Mouse (Mus musculus) lung, postnatal 36 days (tissue): ENCODE measurements at regions not wholly inside any gene's neighbourhood (a gene's known extent, or its start where the extent isn't known, plus 50 kb on each side); places are given as distances from the start of the nearest gene placed in this dataset.

Experiments
- DNase-seq: peaks from one replicate; pipeline ENCODE4 v3.0.0; 2022; ENCODE audit warnings: mixed read lengths

DNA sequence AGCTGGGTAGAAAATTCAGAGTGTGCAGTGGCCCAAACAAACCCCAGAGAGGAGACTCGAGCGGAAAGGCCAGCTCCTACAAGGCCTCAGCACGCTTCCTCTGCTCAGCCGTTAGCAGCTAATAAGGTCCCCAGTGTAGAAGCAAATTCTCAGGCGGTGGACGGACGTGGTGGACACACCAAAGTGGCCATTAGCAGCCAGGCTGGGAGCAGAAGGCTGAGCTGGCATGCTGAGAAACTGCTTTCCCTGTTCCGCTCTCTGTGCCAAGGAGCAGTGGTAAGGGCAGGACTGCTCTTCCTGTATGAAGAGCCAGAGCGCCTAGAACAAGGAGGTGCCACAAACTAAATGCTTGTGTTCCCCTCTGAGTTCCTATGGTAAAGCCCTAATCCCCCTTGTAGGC lies 282.1 kb upstream of the Id2 start:
- DNase-seq = no peak

DNA sequence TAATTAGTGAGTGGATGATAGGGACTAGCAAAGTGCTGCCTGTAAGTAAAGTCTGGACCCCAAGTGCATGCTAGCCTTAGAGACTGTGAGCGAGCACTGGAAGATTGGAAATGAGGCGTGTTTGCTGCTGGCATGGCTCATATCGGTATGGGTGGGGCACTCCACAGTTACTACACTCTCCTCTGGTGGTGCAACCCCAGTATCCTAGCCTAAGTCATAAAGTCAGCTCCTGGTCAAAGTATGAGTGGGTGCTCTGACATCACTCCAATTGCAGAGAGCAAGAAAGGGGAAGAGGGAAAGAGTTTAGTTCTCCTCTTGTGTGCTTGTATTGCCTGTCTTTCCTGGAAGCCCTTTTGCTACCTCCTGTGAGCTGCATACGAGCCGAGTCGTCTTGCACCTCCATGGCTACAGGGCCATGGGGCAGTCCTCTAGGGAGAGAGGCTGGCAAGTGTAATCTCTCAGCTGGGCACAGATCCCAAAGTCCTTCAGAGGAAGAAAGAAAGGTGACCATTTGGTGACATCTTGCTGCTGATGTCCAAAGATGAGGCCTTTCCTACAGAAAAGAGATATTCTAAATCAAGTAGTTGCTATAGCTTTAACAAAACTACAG lies 281.2 kb upstream of the Id2 start:
- DNase-seq = peak; percentile 60

DNA sequence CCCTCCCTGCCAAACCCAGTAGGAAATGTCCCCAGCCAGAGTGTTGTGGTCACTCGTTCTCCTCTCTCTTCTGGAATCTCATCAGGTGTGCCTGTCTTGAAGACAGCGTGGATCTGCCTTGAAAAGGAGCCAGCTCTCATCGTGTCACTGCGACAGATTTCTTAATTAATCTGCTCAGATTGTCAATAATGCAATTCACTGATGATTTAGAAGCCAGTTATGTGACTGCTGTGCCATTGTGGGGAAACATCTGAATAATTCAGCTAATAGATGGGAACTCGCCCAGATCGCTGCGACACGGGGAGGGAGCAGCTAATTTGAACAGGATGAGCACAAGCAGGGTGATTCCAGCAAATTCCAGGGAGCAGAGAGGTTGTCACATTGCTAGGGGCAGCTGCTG lies 279.5 kb upstream of the Id2 start:
- DNase-seq = no peak

DNA sequence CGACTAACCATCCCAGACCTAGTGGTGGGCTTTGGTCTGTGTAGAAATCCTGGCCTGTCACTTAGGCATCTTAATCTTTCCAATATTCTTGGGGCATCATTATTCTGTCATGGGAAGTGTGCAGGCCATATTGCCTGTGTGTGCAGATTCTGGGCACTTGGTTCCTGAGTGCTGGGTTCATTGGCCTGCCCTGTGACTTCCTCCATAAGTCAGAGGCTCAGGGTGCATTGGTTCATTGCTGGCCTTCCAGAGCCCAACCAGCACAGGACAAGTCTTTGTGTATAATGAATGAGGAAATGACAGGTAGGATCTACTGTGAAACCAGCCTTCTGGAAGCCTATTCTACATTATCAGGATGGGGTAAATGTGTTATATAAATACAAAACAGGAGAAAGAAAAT lies 270.6 kb upstream of the Id2 start:
- DNase-seq = no peak

DNA sequence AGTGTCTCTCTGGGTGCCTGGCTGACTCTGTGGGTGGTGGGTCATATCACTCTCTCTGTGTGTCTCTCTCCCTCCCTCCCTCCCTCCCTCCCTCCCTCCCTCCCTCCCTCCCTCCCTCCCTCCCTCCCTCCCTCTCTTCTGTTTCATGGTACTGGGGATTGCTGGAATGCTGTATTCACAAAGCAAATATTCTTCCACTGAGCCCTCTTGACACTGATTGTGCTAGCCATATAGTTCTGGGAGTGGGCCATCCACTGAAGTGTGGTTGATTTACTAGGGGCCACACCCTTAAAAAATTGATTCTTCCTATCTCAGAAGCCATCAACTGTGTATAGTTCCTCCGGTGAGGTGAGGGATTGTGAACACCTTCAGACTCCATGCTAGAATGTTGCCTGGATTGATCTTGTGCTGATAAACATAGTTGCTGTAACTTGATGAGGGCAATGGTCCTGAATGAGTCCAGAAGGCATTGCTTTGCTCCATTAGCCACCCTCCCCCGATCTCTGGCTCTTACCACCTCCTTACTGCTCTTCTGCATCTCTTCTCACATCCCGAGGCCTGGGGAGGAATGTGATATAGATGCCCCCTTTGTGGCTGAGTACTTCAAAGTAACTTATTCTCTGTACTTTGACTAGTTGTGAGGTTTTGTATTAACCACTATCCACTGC lies 268.8 kb upstream of the Id2 start:
- no peak for DNase-seq

DNA sequence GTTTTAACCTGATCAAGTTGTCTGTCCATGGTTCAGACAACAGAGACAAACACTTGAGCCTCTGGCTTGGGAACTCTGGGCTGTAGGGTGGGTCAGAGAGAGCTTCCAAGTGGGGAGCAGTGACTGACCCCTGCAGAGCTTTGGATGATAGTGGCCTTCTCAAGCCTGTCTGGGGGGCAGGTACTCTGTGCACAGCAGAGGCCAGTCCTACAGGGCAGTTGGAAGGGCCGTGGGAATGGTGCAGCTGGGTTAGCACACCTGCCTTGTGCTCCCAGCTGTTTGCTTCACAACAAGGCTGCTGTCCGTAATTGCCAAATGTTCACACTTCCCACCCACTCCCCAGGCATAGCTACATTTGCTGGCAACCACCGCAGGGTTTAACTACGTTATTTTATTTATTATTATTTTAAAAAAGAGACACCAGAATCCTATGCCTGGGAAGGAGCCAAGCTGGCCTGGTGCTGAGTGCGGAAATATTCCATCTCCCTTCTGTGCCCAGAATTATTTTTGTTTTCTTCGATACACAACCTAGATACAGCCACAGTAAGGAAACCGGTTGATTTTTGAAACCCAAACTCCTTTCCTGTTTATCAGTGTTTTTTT lies 268.1 kb upstream of the Id2 start:
- DNase-seq = no peak

DNA sequence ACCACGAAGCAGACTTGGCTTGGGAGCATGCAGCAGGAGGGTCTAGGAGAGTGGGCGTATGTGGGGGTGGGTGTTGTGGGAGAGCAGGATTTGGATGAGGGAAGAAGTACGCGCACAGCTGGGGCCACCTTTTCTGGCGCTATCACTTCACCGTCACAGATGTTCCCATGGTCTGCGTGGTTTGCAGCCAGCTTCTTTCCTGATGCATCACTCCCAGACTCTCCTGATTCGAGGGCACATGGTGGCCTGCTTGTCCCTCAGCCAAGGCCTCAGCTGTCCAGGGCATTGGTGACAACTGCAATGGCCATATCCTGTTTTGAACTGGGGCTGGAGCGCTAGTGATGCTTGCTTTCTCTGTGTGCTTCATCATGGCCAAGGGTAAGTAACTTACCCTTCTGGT lies 266.9 kb upstream of the Id2 start:
- no peak for DNase-seq

DNA sequence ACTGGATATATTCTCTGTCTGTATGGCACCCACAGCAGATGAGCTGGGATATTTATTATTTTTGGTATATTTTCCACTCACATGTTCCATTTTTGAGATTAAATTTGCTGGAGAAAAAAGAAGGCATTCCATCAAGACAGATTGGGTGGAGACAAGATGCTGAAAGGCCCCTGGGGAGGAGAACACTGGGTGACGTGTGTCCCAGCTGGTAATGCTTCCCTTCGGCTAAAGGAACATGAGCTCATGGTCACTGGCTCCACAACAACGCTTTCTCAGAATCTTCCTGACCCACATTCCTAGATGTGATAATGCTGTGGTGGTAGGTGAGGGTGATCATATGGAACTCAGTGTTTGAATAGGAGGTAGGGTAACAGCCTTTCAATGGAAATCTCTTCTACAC lies 266.4 kb upstream of the Id2 start:
- no peak for DNase-seq

DNA sequence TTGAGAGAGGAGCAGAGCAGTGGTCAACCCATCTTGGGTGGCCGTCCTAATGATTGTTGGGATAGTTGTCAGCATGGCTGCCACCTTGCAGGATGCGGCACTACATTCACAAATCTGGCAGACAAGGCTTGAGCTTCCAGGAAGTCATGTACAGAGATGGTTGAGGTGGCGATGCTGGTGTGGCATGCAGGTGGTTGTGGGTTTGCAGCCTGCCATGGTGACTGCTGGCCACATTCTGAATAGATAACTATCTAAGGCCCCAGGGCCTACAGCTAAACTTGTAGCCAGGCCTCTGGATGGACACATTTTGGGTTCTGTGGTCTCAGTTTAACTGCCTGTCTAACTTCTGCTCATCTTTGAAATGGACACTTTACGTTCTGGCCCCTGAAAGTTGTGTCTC lies 265.8 kb upstream of the Id2 start:
- no peak for DNase-seq

DNA sequence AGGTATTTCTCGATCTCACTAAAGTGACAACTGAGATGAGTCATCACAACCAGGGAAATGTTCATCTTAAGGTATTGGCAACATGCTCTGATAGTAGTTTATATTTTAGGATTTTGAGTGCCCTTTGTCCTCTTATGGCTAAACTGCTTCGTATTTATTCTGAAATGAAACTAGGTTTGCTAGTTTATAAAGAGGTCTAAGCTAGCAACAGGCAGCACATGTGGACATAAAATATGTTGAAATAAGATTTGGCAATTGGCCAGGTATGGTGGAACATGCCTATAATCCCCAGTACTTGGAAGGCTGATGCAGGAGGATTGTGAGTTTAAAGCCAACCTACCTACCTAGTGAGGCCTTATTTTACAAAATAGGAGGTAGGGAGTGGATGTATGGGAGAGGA lies 263.8 kb upstream of the Id2 start:
- DNase-seq = no peak

DNA sequence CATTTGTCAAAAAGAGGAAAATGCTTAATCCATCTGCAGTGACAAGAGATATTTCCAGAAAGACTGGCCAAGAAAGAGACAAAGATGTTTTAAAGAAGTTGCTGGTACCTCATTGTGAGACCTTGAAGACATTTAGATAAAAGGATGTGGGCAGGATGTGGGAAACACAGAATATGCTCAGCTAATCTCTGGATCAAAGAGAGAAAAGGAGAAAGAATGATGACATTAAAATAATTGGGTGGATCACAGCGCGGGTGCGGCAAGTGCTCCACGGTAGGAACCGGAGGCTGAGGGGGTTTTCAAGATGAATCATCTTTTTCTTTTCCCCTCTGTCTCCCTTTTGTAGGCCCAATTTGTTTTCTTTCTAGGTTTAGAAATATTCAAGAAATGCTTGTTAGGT lies 263.0 kb upstream of the Id2 start:
- DNase-seq = no peak

DNA sequence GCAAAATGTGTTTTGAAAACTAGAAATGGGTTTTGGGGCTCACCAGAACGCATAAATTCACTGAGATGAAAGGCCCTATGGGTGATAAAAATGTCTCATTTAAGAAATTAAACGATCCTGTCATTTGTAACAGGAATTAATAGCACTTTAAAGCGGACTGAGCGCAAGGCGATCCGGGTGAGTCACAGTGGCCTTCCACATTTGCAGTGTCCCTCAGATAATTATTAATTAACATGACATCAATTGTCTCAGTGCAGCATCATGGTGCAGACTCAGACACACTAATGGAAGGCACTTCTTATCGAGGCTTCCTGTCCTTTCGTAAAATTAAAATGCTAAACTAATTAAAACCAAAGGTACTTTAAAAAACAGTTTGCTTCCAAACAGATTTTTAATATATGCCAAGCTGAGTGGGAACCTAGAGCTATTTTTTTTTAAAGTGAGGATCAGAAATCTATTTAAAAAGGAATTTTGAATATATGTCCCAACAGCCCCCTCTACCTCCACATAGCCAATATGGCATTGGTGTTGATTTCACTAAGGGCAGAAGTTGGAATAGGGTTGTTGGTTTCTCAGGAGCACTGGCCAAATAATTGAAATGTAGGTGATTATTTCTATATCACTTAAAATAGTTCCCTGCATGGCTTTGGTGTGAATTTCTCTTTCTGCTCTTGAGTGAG lies 262.0 kb upstream of the Id2 start:
- no peak for DNase-seq

DNA sequence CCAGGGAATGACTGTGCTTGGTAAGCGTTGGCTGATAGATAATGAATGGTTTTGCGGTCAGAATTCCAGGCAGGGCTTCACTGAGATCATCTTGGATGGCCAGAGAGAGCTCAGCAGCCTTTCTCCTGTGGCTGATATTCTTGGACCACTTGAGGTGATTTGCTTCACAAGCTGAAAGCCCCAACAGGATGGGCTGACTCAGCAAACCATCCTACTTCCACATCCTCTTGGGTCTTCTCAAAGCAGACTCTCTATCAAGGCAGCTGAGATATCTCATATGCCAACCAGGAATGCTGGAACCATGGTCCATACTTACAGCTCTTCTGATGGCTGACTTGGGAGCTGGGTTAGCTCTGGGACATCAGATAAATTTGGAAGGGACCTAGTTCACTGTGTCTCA lies 259.8 kb upstream of the Id2 start:
- DNase-seq = no peak

DNA sequence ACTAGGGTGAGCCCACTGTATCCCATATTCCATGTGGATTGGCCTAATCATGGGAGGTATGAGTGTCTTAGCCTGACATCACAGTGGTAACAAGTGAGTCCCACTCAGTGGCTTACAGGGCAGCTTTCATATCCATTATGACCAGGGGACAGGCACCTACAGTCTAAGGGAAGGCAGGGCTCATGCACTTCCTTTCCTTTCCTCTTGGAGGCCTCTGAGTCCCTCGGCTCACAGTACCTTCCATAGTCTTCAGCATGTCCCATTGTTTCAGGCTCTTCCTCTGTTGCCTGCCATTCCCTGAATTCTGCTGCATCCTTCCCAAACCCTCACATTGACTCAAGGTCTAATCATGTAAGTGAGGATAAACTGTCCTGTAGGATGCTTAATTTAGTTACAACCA lies 258.3 kb upstream of the Id2 start:
- no peak for DNase-seq

DNA sequence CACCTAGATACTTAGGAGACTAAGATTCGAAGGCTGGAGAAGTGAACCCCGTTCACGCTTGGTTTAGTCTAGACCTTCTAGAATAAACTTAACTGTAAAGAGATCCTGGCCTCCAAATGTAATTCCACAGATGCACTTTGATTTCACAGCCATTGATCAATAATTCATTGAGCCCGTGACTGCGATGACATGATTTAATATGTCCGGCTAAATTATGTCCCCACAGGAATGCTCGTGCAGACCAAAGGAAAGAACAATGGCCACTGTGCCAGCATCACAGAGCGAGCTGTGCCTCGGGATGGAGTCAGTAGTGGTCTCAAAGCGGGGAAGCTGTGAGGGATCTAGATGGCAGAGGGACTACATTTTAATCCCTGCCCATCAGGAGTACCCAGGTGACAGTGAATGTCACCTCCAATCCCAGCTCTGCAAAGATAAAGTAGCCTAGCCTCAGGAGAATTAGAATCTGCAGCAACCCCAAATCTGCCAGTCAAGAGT lies 256.5 kb upstream of the Id2 start:
- no peak for DNase-seq

DNA sequence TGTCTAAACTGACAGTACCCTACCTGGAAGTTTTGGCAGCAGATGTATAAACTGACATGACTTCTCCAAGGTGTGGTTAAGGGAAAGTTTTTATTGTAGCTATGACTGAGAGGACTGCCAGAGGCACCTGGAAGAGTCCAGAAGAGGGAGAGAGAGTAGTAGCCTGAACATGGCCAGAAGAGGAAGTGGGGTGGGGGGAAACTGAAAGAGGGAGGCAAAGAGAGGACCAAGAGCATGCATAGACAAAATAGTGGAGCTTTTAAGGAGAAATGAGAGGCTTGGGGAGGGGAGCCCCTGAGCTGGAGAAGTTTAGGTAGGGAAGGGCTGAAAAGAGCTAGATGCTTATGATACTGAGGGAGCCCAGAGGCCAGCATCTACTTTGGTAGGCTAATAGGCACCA lies 255.2 kb upstream of the Id2 start:
- no peak for DNase-seq

DNA sequence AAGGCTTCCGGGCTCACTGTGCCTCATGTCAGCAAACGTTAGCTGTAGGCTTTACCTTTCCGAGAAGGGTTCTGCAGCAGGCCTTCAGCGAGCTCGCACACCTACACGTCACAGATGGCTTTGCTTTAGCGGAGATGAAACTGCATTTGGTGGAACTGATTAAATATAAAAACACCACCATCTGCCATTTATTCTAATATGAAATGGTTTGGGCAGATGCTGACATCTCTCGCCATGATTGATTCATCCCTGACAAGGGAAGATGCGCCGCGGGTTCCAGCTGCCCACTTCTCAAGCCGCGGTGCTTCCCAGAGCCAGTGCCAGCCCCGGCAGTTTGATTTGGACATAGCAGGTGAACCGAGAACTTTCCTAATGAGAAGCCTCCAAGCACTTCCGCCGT lies 247.4 kb upstream of the Id2 start:
- no peak for DNase-seq

DNA sequence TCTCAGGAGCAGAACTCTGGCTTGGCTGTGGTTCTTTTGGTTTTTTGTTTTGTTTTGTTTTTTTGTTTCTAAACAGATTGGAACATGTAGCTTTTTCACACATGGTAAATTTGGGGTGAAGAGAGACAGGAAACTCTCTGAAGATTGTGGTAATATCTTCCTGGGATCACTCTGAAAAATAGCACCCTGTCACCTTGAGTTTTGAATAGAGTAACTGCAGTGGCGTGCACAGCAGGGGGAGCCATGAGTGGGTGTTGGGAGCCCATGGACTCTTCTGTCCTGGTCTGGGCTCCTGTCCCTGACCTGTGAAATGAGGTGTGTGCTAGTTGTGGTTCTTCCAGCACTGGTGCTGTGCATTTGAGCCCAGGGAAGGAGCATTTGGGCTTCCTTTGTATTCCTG lies 241.8 kb upstream of the Id2 start:
- DNase-seq = no peak

DNA sequence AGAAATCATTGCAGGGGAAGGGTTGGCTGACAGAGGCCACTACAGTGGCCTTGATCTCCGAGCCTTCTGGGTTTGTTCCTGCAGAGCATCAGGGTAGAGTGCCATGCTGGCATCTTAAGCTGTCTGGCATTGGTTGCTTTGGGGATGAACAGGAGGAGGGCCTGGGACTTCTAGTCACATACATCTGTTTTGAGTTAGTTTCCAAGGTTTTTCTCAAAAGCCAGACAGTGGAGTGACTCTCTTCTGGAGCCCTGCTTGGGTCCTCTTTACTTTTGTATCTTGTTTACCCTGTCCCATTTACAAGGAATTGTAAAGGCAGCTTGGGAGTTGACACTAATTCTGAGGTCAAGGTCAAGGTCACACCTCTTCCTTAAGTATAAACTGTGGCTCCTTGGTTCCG lies 239.0 kb upstream of the Id2 start:
- DNase-seq = no peak

DNA sequence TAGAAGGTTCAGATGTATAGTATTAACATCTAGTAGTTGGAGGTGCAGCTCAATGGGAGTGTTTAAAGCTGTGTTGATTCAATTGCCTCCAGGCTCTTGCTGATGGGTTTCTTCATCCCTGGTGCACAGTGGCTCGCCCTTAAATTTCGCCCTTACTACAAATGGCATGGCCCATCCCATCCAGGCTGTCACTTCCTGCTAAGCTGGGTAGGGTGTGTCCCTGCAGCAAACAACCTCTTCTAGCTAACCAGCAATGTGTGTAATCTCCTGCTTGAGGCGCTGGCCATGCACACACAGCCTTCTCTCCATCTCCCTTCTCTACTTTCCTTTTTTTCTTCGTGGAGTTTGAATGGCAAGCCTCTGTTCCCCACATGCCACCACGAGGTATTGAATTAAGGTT lies 238.1 kb upstream of the Id2 start:
- peak; percentile 34 for DNase-seq

DNA sequence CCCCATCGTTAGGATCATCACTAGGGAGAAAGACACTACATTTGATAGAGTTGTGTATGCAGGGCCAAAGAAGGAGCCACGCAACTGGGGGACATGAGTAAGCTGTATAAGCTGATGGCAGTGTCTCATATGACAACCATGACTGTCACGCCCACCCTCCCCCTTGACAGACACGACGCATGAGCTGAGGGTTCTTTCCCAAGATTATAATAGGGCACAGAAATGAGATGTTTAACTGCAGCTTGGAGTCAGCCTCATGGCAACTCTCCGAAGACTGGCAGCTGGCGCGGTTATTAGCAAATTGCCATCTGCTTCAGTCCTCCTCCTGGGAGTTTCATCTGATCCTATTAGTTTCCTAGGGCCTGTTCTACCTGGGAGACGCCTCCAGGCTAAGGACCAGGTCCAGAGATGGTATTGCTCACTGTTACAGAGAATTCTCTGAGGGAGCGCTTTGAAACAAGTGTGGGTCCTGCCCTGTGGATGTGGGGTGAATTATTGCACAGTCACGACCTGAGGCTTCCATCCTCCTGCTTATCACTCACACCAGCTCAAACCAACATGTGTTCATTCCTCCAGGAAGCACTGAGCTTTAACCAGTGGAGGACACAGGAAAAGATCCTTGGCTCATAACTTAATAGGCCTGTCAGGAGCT lies 235.6 kb upstream of the Id2 start:
- DNase-seq = no peak

DNA sequence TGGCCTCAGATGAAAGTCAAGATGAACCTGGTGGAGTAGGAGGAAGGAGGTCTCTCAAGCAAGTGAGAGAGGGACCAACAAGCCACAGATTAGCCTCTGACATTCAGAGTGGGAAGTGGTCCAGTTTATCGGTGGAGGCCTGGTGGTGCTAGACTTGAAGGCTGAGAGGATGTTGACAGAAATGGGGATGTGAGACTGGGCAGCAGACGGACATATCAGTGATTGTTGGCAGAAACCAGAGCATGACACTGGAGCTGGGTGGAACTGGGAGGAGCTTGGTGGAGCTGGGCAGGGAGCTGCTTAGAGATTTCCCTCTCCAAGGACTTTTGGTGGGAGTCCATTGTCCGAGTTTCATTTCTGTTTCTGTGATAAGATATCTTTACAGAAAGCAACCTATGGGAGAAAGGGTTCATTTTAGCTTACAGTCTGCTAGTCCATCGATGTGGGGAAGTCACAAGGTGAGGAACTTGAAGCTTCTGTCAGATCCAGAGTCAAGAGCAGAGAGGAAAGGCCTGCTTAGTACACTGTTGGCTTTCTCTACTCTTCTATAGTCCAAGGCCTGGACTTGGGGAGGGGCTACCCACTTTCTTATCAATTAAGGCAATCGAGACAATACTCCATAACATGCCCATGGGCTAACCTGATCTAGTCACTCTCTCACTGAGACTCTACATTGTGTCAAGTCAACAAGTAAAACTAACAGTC lies 233.2 kb upstream of the Id2 start:
- peak; percentile 68 for DNase-seq

DNA sequence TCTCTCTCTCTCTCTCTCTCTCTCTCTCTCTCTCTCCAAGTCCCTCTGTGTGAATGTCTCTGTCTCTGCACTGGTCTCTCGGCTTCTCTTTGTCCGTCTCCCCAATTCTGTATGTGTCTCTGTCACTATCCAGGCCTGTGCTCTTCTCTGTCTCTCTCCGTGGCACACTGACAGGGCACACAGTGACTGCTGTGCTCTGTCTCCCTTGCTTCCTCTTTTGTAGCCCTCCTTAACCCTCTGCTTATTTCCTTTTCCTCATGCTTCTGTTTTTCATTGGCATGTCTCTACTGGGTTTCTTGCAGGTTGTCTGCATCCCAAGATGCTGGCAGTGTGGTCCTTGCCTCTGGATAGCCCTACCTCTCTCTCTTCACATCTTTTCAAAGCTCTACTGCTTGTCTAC lies 229.0 kb upstream of the Id2 start:
- no peak for DNase-seq
